Mouse (Mus musculus): Measurements from ENCODE around the gene Ptk6. TPM values are rescaled to one million over a fixed set of nuclear protein-coding genes. Genes with fewer than 3 reads are reported as not detected.

Ptk6 gene
- polyA plus RNA-seq, 1 experiment from 2014 or later = not detected

DNA sequence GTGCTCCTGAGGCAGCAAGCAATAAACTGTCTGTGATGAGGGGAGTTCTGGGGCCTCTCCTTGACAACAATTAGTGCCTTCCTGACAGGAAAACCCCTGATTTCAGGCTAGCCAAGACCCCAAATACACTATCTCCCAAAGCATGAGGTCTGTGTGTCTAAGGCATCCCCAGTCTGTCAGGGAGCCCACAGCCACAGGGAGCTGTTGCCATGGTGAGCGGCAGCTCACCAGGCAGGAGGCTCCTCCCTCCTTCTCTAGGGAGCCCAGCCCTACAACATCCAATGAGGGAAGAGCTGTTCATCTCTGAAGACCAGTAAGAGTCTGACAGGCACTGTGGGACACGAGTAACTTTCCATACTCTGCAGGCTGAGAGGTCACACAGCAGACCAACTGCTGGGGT, 42.8 kb downstream of the Ptk6 start:
- Histone ChIP-seq H3K79me2 (ENCODE audit: inconsistent target) (no peaks in the 10 kb centered on the region), H3K36me3 (ENCODE audit: inconsistent target) (no peaks in the 10 kb centered on the region)
- 39% methylated on average over 2 of the region's 2 CpGs for WGBS (ENCODE audit: missing documents)

DNA sequence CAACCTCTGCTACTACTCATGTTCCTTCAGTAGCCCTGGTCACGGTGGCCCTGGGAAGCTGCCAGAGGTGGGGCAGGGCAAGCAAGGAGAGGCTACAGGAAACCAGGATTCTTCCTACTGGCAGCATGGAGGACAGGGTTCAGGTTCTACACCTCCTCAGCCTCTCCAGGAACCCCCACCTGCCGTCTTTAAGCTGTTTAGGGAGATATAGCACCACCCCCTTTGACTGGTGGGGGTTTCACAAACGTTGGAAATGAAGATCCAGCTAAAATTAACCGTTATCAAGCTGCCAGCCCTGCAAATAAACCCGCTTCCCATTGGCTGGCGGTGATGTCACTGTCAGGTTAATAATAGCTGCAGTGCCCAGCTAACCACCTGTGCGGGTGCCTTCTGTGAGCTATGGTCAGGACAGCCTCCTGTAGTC, 43.5 kb downstream of the Ptk6 start:
- Histone ChIP-seq H3K36me3 (ENCODE audit: inconsistent target) (no peaks in the 10 kb centered on the region), H3K27ac (no peak overlapping the region), H3K4me3 (ENCODE audit: inconsistent target) (no peak overlapping the region), H3K79me2 (ENCODE audit: inconsistent target) (no peaks in the 10 kb centered on the region)
- WGBS (ENCODE audit: missing documents) = 58% methylated on average over 7 of the region's 7 CpGs

More for the DNA sequence above, 42.8 kb downstream of the Ptk6 start:
- no peak overlapping the region for H3K4me3 ChIP-seq (ENCODE audit: inconsistent target)
- no peak overlapping the region for H3K27ac ChIP-seq

- no peaks in the 10 kb centered on the region for H3K79me2 ChIP-seq (ENCODE audit: inconsistent target)
- WGBS (ENCODE audit: missing documents) = 91% methylated on average over 2 of the region's 2 CpGs
- no peak overlapping the region for H3K27ac ChIP-seq
- no peaks in the 10 kb centered on the region for H3K36me3 ChIP-seq (ENCODE audit: inconsistent target)
- H3K4me3 ChIP-seq (ENCODE audit: inconsistent target) = no peak overlapping the region
Measured at GRCm38 (mm10) chr2:181158471-181158870, 44.1 kb downstream of the Ptk6 start.

- H3K79me2 ChIP-seq (ENCODE audit: inconsistent target) = no peaks in the 10 kb centered on the region
- WGBS (ENCODE audit: missing documents) = 71% methylated on average over 6 of the region's 6 CpGs
- H3K36me3 ChIP-seq (ENCODE audit: inconsistent target) = no peaks in the 10 kb centered on the region
- H3K27ac ChIP-seq = no peak overlapping the region
- H3K4me3 ChIP-seq (ENCODE audit: inconsistent target) = no peak overlapping the region
Measured at GRCm38 (mm10) chr2:181157716-181158302, 44.8 kb downstream of the Ptk6 start.

DNA sequence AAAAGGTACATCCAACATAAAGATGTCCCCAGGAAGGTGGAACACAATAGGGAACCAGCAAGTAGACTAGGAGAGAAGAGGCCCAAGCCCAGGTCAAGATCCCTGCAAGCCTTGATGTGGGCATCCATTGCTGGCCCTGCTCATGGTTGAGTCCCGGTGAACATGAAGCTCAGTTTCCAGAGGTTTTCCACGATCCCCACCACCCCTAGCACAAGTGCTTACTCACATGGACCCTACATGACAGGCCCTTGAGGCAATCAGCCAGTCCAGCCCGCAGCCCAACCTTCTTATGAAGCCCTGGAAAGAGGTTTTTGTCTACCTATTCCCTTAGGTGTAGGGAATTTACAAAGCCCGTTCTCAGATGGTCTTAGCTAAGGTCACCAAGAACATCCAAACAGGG, 45.4 kb downstream of the Ptk6 start:
- WGBS (ENCODE audit: missing documents) = 89% methylated on average over 4 of the region's 4 CpGs
- Histone ChIP-seq H3K27ac (no peak overlapping the region), H3K4me3 (ENCODE audit: inconsistent target) (no peak overlapping the region), H3K79me2 (ENCODE audit: inconsistent target) (no peaks in the 10 kb centered on the region), H3K36me3 (ENCODE audit: inconsistent target) (no peaks in the 10 kb centered on the region)

DNA sequence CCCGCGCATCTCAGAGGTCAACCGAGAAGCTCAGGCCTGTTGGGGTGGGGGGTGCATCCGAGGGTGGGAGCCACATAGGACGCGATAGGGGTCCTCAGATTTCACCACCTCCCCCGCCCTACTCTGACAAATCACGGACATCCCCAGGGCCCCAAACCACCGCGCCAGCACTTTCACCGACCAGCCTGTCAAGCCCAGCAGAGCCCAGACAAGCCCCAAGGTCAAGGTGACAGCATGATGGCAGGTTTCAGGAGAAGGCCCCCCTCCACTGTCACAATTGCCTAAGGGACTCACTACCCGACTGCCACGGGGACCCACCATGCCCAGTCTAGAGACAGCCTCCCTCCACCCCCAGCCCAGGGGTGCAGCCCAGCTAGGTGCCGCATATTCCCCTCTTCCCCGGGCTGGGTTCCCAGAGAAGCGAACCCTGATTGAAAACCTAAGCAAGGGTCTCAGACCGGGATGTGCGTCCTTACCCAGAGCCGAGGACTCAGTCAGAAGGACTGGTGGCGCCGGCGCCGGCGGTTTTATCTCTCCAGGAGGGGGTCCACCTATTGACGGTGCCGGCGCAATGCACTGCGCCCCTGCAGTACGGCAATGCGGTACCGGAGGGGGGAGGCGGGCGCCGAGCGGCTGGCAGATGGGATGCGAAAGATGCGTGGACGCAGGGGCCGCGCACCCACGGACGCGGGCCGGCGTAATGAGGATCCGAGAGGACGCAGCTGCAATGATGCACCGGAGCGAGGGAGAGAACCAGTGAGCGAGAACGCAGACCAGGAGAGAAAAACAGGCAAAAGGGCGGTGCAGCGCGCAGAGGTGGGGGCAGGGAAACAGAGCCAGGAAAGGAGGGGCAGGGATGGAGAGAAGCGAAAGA, 46.1 kb downstream of the Ptk6 start, which contains the start of gene Eef1a2:
Eef1a2 (minus strand) TSS at position 767 of the 874 bp plus-strand sequence.
- 14% methylated on average over 47 of the region's 55 CpGs for WGBS (ENCODE audit: missing documents)
- no peaks in the 10 kb centered on the region for H3K36me3 ChIP-seq (ENCODE audit: inconsistent target)
- no peak within 1 kb of the TSS for H3K4me3 ChIP-seq (ENCODE audit: inconsistent target)
- H3K27ac ChIP-seq = no peak within 1 kb of the TSS
- H3K79me2 ChIP-seq (ENCODE audit: inconsistent target) = no peaks in the 10 kb centered on the region

GRCm38 (mm10) chr2:181155801-181156200, 46.8 kb downstream of the Ptk6 start:
- Histone ChIP-seq H3K79me2 (ENCODE audit: inconsistent target) (no peaks in the 10 kb centered on the region), H3K4me3 (ENCODE audit: inconsistent target) (no peak overlapping the region), H3K27ac (no peak overlapping the region), H3K36me3 (ENCODE audit: inconsistent target) (no peaks in the 10 kb centered on the region)
- 68% methylated on average over 3 of the region's 4 CpGs for WGBS (ENCODE audit: missing documents)

GRCm38 (mm10) chr2:181154831-181155415, 47.7 kb downstream of the Ptk6 start:
- no peaks in the 10 kb centered on the region for H3K79me2 ChIP-seq (ENCODE audit: inconsistent target)
- H3K4me3 ChIP-seq (ENCODE audit: inconsistent target) = no peak overlapping the region
- H3K27ac ChIP-seq = no peak overlapping the region
- no peaks in the 10 kb centered on the region for H3K36me3 ChIP-seq (ENCODE audit: inconsistent target)
- 74% methylated on average over 8 of the region's 8 CpGs for WGBS (ENCODE audit: missing documents)

DNA sequence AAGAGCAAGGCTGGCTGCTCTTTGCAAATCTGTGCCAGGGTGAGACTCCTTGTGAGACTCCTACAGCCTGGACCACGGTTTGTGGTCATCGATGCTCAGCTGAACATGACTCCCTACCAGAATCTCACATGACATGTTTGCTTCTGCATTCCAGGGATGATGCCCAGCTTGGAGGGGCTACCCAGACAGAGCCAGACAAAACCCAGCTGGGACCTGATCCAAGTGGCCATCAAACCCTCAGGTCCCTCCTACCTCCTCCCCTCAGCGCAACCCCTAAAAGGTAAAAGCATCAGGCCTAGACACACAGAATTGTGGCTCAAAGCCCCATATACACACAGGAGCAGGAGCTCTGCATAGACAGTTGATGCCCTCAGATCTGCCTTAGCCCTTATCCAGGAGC, 48.2 kb downstream of the Ptk6 start:
- H3K36me3 ChIP-seq (ENCODE audit: inconsistent target) = no peaks in the 10 kb centered on the region
- 92% methylated on average over 3 of the region's 3 CpGs for WGBS (ENCODE audit: missing documents)
- H3K4me3 ChIP-seq (ENCODE audit: inconsistent target) = no peak overlapping the region
- no peaks in the 10 kb centered on the region for H3K79me2 ChIP-seq (ENCODE audit: inconsistent target)
- no peak overlapping the region for H3K27ac ChIP-seq

GRCm38 (mm10) chr2:181153837-181154236, 48.8 kb downstream of the Ptk6 start:
- no peak overlapping the region for H3K4me3 ChIP-seq (ENCODE audit: inconsistent target)
- H3K79me2 ChIP-seq (ENCODE audit: inconsistent target) = no peaks in the 10 kb centered on the region
- H3K36me3 ChIP-seq (ENCODE audit: inconsistent target) = no peaks in the 10 kb centered on the region
- WGBS (ENCODE audit: missing documents) = 6% methylated on average over 1 of the region's 1 CpGs
- no peak overlapping the region for H3K27ac ChIP-seq

- Histone ChIP-seq H3K79me2 (ENCODE audit: inconsistent target) (no peaks in the 10 kb centered on the region), H3K27ac (no peak overlapping the region), H3K4me3 (ENCODE audit: inconsistent target) (no peak overlapping the region), H3K36me3 (ENCODE audit: inconsistent target) (no peaks in the 10 kb centered on the region)
- 83% methylated on average over 1 of the region's 1 CpGs for WGBS (ENCODE audit: missing documents)
Measured at GRCm38 (mm10) chr2:181153131-181153530, 49.5 kb downstream of the Ptk6 start.

DNA sequence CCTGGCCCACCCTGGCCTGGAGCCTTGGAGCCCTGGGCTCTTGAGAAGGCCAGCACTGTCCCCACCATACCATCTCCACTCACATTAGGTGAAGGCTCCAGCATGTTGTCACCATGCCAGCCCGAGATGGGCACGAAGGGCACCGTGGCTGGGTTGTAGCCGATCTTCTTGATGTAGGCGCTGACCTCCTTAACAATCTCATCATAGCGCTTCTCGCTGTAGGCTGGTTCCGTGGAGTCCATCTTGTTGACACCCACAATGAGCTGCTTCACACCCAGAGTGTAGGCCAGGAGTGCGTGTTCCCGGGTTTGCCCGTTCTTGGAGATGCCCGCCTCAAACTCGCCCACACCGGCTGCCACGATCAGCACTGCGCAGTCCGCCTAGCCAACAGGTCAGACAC, 49.9 kb downstream of the Ptk6 start:
- no peaks in the 10 kb centered on the region for H3K36me3 ChIP-seq (ENCODE audit: inconsistent target)
- H3K79me2 ChIP-seq (ENCODE audit: inconsistent target) = no peaks in the 10 kb centered on the region
- 90% methylated on average over 17 of the region's 17 CpGs for WGBS (ENCODE audit: missing documents)
- H3K4me3 ChIP-seq (ENCODE audit: inconsistent target) = no peak overlapping the region
- H3K27ac ChIP-seq = no peak overlapping the region

- H3K36me3 ChIP-seq (ENCODE audit: inconsistent target) = no peaks in the 10 kb centered on the region
- no peaks in the 10 kb centered on the region for H3K79me2 ChIP-seq (ENCODE audit: inconsistent target)
- 68% methylated on average over 6 of the region's 6 CpGs for WGBS (ENCODE audit: missing documents)
- no peak overlapping the region for H3K27ac ChIP-seq
- H3K4me3 ChIP-seq (ENCODE audit: inconsistent target) = no peak overlapping the region
Measured at GRCm38 (mm10) chr2:181150281-181150680, 52.3 kb downstream of the Ptk6 start.

DNA sequence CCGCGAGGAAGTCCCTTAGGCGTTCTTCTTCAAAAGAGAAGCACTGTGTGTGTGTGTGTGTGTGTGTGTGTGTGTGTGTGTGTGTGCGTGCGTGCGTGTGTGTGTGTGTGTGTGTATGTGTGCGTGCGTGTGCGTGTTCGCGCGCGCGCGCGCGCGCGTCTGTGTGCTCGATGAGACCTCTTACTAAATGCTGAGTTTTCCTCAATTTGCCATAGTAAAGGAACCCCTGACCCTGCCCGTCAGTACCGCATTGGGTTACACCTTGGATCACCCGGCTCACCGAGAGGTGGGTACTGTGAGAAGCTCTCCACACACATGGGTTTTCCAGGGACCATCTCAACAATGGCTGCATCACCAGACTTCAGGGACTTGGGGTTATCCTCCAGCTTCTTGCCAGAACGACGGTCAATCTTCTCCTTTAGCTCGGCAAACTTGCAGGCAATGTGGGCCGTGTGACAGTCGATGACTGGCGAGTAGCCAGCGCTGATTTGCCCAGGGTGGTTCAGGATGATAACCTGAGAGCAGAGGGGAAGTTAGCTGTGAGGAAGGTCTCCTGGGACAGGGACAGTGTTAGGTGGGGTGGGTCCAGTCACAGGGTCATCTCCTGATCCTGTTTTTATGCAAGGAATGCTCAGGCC, 54.2 kb downstream of the Ptk6 start:
- Histone ChIP-seq H3K79me2 (ENCODE audit: inconsistent target) (no peaks in the 10 kb centered on the region), H3K4me3 (ENCODE audit: inconsistent target) (no peak overlapping the region), H3K27ac (no peak overlapping the region), H3K36me3 (ENCODE audit: inconsistent target) (no peaks in the 10 kb centered on the region)
- 18% methylated on average over 12 of the region's 31 CpGs for WGBS (ENCODE audit: missing documents)
